Mouse (Mus musculus): Measurements from ENCODE around the gene Prkch.

- TF ChIP-seq CTCF (IDR thresholded peaks at IDR 0.05; ENCODE audit: low read depth, low read length) (no peak), POLR2A (IDR thresholded peaks at IDR 0.05; ENCODE audit: borderline replicate concordance, low read depth, low read length) (no peak)
Observed at GRCm38 (mm10) chr12:73544736-73545671, 39.6 kb upstream of the Prkch start.
